Mouse (Mus musculus) testis, adult 2 months (tissue): ENCODE measurements around the gene Nrg3.

Experiments used
- CTCF ChIP-seq: fragments of 200-500 bp; IDR thresholded peaks from 2 replicates; pipeline ENCODE4 v1.5.1; 2012; ENCODE audit warnings: low read depth, mild to moderate bottlenecking, inconsistent platforms, low read length, moderate library complexity; ENCODE audit not compliant: control insufficient read depth, insufficient read depth, insufficient replicate concordance
- POLR2A ChIP-seq: fragments of 200-500 bp; IDR thresholded peaks from 2 replicates; pipeline ENCODE4 v1.6.1; 2012; ENCODE audit warnings: low read depth, mild to moderate bottlenecking, inconsistent platforms, low read length, moderate library complexity; ENCODE audit not compliant: control insufficient read depth

DNA sequence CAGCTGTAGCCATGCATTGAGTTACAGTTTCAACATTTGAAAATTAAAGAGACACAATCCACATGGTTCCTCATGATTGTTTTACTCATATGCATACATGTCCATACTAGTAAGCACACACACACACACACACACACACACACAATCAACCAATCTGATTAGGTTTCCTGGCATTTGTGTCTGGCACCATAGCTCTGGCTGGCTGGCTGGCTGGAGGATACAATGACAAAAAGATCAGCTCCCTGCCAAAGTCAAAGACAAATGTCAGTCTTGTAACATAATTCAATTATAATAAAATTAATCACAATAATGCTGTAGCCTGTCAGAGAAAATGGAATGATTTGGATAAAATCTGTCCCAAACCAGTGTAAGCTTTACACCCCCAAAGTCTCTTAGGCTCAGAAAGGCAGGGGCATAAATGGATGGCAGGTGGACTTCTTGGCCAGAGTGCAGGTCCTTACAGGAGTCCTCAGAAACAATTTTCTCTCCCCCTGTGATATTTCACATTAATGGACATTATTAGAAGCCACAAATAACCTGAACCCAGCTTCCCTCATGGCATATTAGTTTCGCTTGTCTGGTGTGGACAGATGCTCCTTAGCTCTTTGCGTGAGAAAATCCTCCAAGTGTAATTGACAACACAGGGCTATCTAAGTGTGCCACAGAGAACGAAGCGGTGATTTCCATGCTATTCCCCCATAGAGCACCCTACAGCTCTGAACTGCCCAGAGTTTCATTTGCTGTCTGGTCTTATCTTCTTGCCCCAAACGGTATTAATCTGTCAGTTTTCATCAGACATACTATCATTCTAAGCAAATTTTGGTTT lies 697.4 kb downstream of the Nrg3 start:
- TF ChIP-seq CTCF (no peak), POLR2A (no peak)
